Mouse (Mus musculus) embryo, embryonic 10.5 days (tissue): Measurements from ENCODE around the gene Fndc8.
"Not testable (repeated sequence)": the region's sequence is repeated elsewhere in the genome, so short reads cannot be mapped to it uniquely, and the experiment has no call there.

ENCODE experiments used
- DNase-seq: peaks from one replicate; pipeline ENCODE4 v3.0.0-alpha.2; 2015; ENCODE audit warnings: low spot score

Fndc8 gene

DNA sequence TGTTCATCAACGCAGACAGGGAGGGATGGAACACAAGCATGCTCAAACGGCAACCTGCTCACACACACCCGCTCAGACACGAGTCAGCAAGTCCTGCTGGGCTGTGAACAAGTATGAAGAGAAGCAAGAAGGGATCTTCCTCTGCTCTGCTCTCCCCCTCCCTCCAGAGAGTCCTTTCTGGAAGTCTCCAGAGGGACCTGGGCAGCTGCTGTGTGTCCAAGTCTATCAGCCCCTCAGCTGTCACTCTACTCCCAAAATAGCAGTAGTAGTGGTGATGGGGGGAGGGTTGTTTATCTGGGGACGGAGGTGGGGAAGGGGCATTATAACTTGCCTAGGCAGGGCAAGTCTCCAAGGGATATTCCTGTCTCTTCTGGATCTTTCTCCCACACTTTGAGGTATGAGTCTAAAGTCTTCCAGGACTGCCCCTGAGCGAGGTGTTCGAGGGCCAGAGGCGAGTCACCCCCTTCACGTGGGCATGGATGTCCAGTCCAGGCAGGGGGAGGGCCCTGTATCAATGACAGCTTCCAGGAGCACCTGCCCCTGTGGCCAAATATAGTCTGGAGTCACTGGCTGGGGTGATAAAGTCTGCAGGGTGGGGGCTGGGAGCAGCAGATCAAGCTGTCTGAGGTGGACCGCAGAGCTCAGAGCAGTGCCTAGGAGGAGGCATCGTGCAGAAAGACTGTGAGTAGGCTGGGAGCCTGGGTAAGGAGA is 18.9 kb downstream of the Fndc8 start:
- DNase-seq, result no peak

DNA sequence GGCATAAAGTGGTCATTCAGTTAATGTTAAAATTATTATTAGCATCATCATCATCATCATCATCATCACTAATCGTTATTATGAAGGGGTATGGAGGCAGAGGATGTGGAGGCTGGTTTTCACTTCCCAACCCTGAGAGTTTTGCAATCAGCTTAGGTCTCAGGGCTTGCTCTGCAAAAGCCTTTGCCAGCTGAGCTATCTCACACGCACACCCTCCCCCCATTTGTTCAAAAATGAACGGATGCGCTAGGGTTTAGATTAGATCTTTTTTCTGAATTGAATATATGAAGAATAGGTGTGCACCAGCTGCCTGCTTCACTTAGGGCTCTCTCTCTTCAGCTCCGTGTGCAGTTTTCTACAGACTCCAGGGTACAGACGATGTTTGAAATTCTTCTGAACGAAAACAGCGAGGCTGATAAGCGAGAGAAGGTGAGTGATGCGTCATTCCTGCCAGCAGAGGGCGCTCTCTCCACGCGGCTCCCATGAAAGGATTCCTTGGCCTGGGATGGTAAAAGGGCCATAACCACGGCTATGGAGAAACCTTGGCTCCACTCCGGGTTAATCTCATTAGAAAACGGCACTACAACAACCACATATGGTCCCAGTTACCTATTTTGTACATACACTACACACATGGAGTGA is 22.9 kb downstream of the Fndc8 start:
- peak; percentile 92 for DNase-seq

DNA sequence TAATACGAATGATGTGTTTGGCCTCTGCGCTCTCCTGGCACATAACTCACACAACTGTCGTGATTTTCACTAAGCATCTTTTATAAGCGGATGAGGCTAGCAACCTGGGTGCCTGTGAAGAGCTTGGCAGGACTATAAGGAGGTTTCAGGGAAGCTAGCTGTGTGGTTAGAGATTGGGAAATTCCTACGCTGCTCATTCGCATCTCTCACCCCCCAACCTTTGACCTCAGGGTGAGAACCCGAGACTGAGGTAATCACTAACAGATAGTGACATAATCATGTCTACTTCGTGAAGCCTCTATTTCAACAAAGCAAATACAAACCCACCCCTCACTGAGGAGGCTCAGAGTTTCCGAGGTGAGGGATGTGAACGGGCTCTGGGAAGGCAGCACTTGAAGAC is 28.8 kb downstream of the Fndc8 start:
- no peak for DNase-seq

DNA sequence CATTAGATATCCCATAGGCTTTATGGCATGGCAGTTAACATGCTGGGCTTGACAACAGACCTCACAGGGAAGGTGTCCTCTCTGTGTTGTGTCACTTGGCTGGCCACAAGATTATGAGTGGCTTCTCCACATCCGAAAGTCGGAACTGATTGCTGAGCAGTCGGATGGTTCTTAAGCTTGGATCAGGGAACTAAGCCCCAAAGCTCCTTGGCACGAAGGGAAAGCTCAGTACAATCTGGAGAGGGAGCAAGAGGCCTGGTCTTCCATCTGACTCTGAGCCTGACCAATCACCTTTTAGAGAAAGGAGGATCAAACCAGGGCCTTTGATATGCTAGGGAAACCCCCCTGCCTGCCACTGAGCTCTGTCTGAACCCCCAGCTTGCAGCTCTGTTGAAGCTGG is 29.8 kb downstream of the Fndc8 start:
- no peak for DNase-seq

DNA sequence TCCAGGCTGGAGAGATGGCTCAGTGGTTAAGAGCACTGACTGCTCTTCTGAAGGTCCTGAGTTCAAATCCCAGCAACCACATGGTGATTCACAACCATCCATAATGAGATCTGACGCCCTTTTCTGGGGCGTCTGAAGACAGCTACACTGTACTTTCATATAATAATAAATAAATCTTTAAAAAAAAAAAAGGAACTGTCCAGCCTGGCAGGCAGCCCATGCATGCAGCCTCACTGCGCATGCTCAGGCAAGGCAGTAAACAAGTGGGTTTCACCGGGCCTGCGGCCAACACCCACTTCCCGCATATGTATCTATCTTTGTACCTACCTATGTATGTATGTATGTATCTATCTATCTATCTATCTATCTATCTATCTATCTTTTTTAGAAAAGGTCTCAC is 32.0 kb downstream of the Fndc8 start:
- not testable (repeated sequence) for DNase-seq

DNA sequence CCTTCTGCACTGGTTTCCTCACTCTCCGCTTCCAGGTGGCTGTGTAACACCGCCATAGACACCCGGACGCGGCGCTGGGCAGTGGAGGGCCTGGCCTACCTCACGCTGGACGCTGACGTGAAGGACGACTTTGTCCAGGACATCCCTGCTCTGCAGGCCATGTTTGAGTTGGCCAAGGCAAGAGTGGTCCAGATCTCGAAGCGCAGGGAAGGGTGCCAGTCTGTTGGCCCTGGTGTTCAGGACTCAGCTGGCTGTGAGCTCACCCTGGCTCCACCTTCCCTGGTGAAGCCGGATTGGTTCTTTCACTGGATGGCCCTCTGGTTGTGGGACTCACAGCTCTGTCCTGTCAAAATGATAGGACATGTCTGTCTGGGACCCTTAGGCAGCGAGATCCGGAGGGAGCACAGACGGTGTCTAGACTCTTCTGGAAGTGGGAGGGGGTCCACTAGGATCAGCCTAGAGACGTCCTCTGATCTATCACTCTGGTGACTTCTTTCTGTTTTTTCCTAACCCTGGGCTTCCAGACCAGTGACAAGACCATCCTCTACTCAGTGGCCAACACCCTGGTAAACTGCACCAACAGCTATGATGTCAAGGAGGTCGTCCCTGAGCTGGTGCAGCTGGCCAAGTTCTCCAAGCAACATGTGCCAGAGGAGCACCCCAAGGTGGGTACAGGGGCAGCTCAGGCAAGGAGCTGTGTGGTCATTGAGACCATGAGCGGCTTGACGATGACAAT is 37.1 kb downstream of the Fndc8 start:
- DNase-seq, result no peak

DNA sequence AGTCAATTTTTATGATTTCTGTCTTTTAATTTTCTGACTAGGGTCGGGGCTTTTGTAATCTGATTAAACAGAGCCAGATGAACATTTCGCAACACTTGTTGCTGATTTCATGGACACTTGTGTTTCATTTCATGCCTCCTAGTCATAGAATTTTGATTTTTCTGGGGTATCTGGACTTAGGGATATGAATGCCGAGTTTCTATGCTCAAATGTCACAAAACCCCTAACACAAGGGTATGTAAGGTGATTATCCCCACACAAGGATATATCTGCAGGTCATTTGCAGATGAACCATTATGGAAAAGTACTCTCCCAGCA is 37.7 kb downstream of the Fndc8 start:
- DNase-seq, result no peak

DNA sequence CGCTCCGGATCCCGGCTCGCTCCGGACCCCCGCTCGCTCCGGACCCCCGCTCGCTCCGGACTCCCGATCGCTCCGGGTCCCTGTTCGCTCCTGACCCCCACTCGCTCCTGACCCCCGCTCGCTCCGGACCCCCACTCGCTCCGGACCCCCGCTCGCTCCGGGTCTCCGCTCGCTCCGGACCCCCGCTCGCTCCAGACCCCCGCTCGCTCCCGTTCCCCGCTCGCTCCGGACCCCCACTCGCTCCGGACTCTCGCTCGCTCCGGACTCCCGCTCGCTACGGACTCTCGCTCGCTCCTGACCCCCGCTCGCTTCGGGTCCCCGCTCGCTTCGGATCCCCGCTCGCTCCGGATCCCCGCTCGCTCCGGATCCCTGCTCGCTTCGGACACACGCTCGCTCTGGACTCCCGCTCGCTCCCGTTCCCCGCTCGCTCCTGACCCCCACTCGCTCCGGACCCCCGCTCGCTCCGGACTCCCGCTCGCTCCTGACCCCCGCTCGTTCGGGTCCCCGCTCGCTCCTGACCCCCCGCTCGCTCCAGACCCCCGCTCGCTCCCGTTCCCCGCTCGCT is 38.5 kb downstream of the Fndc8 start:
- peak; percentile 29 for DNase-seq

DNA sequence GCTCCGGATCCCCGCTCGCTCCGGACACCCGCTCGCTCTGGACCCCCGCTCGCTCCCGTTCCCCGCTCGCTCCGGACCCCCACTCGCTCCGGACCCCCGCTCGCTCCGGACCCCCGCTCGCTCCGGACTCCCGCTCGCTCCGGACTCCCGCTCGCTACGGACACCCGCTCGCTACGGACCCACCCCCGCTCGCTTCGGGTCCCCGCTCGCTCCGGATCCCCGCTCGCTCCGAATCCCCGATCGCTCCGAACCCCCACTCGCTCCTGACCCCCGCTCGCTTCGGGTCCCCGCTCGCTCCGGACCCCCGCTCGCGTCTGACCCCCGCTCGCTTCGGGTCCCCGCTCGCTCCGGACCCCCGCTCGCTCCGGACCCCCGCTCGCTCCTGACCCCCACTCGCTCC is 39.2 kb downstream of the Fndc8 start:
- not testable (repeated sequence) for DNase-seq

DNA sequence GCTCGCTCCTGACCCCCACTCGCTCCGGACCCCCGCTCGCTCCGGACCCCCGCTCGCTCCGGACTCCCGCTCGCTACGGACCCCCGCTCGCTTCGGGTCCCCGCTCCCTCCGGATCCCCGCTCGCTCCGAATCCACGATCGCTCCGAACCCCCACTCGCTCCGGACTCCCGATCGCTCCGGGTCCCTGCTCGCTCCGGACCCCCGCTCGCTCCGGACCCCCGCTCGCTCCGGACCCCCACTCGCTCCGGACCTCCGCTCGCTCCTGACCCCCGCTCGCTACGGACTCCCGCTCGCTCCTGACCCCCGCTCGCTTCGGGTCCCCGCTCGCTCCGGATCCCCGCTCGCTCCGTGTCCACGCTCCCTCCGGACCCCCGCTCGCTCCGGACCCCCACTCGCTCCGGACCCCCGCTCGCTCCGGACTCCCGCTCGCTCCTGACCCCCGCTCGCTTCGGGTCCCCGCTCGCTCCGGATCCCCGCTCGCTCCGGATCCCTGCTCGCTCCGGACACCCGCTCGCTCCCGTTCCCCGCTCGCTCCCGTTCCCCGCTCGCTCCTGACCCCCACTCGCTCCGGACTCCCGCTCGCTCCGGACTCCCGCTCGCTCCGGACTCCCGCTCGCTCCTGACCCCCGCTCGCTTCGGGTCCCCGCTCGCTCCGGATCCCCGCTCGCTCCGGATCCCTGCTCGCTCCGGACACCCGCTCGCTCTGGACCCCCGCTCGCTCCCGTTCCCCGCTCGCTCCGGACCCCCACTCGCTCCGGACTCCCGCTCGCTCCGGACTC is 39.9 kb downstream of the Fndc8 start:
- not testable (repeated sequence) for DNase-seq

DNA sequence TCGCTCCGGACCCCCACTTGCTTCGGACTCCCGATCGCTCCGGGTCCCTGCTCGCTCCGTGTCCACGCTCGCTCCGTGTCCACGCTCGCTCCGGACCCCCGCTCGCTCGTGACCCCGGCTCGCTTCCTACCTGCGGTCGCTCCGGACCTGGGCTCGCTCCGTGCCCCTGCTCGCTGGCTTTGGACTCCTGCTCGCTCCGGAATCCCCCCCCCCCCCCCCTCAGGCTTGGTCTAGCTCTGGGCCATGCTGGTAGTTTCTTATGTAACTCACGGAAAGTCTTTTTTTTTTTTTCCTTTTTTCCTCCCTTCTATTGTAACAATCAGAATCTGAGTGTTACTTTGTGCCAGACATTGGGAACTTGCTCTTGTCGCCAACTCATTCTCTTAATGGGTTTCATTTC is 41.3 kb downstream of the Fndc8 start:
- DNase-seq, result no peak

DNA sequence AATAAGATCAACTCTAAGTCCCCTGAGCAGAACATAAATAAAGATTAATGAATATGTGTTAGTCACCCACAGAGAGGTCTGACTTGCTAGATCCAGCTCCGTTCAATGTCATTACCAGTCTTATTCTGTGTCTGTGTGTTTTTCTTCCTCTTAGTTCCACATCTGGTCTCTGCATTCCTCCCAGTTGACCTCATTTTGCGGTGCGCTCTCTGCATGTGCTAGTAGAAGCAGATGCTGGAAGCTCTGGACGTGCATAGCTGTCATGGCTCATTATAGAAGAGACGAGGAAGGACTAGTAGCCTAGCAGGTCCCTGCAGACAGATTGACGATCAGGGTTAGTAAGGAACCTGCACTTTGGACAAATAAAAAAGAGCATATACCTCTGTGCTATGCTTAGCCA is 51.4 kb downstream of the Fndc8 start:
- peak; percentile 34 for DNase-seq

DNA sequence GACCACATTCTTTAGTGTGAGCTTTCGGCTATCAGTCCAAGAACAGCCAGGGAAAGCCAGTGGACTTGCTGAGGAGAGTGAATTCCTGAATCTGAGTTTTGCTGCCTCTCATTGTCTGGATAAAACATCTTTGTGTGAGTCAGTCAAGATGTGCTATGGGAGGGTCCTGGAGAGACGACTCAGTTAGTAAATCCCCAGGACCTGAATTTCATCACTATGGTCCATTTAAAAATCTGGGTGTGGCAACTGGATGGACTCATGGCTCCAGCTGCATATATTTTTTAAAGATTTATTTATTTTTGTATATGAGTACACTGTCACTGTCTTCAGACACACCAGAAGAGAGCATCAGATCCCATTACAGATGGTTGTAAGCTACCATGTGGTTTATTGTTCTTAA is 53.7 kb downstream of the Fndc8 start:
- DNase-seq, result no peak

DNA sequence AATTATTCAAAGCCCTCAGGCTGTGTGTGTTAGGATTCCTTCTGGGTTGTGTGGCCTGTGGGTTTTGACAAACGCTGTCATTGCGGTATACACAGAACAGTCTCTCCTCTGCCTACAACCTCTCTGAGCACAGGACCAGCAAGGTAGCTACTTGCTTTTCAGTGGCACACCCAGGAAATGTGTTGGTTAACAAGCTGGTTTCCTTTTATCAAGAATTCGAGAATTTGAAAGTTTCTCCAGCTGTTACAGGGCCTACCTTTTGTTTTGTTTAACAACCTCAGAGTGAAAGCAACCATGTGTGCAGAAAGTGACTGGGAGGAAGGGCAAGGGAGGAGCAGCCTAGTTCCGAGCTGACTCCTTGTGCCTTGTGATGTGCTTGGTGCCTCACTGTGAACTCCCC is 55.5 kb downstream of the Fndc8 start:
- DNase-seq, result no peak

DNA sequence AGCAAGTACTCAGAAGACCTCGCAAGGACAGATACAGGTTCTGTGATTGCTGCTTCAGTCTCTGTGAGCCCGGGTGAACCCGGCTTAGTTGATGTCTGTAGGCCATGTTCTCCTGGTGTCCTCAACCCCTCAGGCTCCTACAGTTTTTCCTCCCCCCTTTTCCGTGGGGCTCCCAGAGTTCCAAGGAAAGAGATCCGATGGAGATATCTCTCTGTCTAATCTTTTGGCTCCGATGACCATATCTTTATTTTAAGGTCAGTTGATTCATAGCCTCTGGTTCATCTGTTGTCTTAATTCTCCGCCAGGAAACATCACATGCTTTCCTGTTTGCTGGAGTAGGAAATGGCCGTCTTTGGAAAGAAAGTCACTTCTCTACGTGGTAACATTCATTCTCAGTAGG is 57.1 kb downstream of the Fndc8 start:
- no peak for DNase-seq
